Mouse (Mus musculus): ENCODE data around the gene Ank. TPM values are rescaled to one million over a fixed set of nuclear protein-coding genes. Genes with fewer than 3 reads are reported as not detected.
"Not testable (repeated sequence)": the region's sequence is repeated elsewhere in the genome, so short reads cannot be mapped to it uniquely, and the experiment has no call there.

The Ank gene
- total RNA-seq, 2 experiments from 2014 or later: 43.8 to 56.4 TPM

DNA sequence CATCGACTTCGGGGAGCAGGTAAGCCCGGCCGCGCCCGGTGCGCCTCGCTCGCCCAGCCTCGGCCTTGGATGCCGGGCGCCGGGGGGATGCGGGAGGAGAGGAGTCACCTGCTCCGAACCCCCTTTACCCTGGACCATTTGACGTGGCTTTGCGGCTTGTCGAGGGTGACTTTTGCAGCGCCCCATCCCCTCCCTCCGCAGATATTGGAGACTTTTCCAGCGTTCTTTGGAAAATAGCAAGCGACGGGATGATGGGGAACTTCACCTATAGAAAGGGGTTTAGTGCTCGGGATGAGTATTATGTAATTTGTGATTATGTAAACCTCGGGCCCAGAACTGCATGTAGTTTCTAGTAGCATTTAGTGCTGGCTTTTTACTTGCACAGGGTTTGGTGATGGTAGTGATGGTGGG lies 609 bp downstream of the Ank start:
- DNase-seq: no peak

DNA sequence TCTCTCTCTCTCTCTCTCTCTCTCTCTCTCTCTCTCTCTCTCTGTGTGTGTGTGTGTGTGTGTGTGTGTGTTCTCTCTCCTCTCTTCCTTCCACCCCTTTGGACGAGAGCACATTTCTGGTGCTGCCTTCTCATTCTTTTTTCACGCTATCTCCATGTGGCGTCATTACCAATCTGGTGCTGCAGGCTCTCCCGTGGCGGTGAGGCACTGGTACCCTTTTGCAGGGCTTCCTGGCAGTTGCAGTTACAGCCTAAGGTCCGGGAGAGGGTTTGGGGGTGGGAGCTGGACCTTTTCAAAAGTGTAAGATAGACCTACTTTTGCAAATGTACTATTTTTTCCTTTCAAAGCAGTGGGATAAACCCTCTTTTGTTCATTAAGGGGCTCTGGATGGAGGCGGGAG lies 1.2 kb downstream of the Ank start:
- DNase-seq: no peak

DNA sequence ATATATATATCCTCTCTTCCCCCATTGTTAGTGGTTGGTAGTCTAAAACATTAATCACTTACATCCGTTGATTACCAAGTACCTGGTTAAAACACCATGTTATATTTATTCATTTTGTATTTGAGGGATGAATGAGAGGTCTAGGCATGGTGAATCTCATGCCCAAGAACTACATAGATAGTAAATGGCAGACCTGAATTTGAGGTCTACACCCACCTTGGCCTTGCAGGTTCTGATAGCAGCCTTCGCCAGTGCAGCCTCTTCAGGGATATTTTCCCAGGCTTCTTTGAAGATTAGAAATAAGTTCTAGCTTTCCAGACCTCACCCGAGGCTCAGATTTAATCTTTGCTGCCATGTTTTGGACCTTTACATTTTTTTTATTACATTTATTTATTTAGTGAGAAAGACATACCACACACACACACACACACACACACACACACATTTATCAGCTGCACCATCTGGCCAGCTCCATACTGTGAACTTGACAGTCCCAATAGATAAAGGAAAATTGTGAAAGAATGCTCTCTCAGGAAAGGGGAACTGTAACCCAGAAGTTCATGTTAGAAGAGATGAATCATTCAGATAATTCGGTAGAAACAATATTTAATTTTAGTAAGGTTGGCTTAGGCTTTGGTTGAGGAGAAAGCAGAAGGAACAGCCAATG lies 2.5 kb downstream of the Ank start:
- DNase-seq: no peak

DNA sequence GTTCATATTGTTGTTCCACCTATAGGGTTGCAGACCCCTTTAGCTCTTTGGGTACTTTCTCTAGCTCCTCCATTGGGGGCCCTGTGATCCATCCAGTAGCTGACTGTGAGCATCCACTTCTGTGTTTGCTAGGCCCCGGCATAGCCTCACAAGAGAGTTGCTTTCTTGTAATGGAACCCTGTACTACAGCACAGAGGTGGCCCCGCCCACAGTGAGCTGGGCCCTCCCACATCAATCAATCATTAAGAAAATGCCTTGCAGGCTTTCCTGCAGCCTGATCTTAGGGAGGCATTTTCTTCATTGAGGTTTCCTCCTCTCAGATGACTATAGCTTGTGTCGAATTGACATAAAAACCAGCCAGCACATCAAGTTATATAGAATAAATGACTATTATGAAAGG lies 3.9 kb downstream of the Ank start:
- DNase-seq: not testable (repeated sequence)

DNA sequence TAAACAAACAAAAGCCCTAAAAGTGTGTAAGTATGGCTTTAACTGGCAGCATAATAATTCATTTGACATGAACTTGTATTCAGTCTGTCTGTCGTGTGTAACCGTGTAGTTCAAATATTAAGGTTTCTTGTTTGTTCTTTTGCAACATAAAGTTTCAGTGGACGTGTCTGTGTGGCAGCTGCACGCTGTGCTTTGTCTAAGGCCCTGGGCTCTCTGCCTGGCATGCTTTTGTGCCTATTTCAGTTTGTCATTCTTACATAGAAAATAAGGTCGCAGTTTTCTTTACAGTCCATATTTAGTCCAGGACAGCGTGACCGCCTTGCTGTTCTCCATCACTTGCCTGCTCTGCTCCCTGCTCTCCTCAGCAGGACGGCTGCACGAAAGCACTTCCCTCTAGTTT lies 5.8 kb downstream of the Ank start:
- DNase-seq: no peak

DNA sequence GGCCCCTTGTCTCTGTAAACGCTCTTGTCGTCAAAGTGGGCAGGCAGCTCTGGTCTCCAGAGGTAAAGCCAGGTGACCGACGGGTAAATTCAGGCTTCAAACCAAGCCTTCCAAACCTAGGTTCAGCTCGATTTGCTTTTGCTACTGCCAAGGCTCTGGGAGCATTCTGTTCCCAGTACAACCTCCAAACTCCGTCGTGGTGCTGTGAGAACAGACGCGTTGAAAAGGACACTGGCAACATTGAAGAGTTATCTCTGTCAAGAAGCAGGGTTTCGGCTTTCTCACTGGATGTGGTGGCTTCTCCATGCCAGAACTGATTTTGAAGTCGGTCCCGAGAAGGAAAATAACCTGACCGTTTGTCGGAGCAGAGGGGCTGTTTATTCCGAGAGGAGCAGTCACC lies 9.5 kb downstream of the Ank start:
- no peak for DNase-seq

DNA sequence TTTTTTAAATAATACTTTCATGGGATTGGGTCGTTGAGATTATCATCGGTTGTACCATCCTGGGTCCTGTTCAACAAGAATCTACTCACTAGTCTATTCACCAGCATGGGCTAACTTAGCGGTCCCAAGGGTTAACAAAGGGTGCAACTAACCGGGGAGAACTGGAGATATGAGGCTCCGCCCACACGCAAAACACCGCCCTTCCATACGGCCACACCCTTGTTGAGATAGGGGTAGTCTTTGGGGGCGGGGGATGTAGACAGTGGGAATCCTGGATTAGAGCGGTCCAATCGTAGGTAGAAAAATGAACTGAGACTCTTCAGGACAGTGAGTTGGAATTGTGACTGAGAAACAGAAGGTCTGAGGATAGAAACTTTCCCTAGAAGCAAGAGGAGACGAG lies 10.2 kb downstream of the Ank start:
- DNase-seq: no peak

DNA sequence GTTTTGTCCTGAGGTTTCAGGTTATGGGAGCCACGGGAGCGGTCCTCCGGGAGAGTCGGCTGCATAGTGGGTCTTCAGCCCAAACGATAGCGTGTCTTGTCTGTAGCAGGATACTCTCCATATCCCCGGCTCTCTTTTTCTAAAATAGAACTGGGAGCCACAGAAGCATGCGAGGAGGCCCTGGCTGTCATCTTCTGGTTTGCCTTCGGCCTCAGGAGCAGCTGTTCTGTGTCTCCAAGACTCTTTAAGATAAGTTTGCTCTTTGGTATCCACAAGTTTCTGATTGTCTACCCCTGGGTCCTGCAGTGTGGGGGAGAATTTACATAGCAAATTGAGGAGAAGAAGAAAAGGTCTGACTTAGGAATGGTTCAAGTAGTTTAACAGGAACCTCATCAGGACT lies 10.7 kb downstream of the Ank start:
- DNase-seq: no peak

DNA sequence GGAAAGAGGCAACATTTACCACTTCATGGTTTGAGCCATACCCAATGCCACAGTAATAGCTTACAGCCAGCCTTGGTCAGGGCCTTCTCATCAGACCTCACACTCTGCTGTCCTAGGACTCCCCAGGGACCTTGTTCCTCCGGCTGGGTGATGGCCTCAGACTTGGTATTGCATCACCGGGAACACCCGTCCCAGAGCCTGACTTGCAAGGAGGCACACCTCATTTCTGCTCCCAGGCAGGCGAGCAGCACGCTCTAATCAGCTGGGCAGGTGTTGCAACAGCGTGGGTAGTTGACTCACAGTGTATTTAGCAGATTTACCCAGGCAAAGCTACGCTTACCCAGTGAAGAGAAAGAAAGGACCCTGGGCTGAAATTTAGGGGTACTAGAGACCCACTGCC lies 11.2 kb downstream of the Ank start:
- DNase-seq: peak; percentile 59 to 70

DNA sequence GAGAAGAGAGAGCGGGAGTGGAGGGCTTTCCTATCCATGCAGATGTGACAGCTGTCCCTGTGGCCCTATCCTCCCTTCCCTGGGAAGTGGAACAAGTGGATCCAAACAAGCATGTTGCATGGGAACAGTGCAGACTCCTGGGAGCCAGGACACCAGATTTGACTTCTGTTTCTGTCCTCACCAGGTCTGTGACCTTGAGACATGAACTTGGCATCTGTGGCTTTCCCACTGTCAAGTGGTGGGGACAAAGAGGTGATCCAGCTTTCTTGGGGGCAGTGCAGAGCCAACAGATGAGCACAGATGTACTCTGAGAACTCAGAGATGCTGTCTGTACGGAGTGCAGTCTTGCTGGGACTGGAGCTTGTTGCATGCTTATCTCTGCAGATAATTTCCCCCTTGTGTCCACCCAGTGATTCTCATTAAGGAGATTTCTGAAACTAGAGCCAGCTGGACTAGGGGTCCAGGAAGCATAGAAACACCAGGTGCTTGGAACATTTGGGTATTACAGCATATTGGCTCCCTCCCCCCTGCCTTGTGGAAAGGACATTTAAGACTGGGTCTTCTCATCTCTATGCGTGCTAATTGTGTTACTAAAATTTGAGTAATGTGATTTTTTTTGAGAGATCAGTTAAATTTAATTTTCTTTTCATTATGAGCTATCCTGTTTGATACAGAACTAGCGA lies 14.0 kb downstream of the Ank start:
- no peak for DNase-seq

DNA sequence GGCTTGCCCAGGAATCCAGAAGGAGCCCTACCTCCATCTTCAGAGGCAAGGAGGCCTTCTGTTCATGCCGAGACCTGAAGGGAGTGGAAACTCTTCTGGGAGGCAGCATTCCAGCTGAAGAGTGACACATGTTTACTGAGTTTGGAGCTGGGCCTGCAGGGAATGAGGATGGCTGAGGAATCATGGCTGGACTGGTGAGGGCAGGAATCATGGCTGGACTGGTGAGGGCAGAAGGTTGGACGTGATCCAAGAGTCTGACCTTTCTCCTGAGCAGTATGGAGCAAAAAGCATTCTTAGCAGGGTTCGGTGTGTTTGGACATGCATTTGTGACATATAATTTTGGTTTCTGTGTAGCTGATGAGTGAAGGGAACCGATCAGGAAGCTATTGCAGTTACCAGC lies 15.5 kb downstream of the Ank start:
- no peak for DNase-seq

DNA sequence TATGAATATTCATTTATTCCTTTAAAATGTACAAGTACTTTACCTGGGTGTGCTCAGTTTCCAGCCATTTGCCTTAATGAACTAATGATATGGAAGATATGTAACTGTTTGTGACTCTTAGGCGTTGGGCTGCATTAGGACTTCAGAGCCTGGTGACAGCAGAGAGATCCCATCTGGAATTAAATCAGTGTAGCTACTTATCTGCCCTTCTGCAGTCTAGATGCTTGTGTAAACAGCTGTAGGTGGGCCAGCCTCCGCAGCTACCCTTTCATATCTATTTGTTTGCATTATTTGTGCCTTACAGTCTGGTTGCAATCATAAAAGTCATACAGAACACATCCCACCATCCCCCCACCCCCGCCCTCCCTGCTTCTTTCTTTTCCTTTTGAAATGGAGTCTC lies 16.7 kb downstream of the Ank start:
- DNase-seq: no peak

DNA sequence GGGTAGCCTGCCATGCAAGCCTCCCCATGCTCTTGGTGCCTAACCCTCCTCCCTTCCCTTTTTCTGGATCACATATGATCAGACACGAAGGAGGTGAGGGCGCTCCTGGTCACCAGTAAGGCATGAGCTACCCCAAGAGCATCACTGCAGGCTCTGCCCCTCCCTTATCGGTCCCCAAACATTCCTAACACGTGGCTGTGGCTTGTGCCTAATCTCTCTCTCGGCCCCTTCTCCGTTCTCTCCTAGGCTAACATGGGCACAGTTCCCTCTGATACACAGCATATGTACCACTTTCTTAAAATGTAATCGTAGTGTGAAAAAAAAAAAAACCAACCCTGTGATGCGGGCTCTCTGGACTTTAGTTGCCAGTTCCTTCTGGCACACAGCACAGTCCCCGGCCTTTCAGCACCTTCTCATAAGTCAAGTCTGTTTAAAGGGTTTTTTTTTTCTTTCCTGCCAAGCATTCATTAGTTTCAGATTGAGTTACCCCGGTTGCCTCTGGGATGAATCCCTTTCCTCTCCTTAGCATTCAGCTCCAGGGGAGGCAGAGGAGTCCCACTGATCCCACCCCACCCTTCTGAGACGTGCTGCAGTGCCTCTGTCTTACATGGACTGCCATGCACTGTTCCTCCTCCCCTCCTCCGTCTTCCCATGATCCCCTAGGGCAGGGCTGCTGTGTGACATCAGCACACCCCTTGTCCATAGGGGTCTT lies 19.2 kb downstream of the Ank start:
- DNase-seq: no peak

DNA sequence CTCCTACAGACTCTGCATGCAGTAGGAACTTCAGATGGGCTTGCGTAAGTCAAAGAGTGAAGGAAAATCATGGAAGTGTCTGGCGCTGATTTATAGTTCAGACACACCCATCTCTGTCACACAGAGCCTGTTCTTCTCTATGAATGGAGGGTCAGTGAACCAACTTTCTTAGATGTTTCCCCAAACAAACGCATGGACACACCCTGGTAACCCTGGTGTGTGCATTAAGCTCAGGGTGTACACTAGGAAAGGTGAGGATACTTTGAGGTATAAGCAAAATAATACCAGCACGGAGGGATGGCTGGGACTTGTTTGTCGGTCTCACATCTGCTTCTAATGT lies 19.8 kb downstream of the Ank start:
- DNase-seq: no peak

DNA sequence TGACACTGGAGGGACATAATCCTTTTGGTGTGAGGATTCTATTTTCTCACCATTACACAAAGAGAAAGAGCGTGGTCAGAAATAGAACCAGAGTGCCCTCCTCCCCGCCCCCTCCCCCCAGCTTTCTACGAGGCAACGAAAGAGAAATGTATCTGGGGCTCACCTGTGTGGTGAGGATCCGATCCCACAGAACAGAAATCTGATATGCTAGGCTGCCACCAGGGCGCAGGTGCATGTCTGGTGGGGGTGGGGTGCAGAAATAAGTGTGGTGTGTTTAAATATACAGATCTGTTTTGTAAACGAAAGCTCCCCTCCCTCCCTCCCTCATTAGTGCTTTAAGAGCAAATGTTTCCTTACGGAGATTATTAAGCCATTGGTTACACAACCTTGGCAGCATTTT lies 20.6 kb downstream of the Ank start:
- no peak for DNase-seq

DNA sequence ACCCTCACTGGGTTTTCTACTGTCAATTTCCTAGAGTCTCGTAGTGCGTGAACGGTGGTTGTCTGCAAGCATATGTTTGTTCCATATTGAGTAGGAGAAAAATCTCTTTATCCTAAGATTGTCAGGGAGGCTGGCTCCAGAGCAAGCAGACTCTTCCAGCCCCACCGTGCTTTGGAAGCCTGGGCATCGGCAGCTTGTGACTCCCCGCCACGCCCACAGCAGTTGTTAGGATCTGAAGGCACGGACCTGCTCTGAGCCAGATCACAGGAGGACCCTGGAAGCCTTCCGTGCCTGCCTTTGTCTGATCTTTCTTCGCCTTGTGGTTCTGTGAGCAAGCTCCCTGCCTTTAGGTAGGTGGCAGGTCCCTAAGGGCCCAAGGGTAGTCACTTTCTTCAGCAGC lies 21.6 kb downstream of the Ank start:
- no peak for DNase-seq

DNA sequence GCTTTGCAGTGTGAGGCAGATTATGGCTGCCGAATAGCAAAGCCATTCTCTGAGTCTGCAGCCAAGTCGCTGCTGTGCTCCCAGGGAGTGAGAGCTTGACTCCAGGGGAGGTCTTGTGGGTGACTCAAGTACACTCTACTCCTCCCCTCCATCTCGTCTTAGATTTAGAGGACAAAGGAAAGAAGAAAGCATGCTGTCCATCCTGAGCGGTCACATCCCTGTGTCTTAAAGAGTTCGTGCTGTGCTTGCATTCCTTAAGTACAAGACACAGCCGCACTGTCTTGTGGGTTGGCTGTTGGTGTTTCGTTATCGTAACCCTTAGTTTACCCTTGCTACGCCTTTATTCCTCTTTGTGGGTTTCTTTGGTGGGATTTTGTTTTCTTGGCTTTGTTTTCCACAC lies 24.2 kb downstream of the Ank start:
- no peak for DNase-seq

DNA sequence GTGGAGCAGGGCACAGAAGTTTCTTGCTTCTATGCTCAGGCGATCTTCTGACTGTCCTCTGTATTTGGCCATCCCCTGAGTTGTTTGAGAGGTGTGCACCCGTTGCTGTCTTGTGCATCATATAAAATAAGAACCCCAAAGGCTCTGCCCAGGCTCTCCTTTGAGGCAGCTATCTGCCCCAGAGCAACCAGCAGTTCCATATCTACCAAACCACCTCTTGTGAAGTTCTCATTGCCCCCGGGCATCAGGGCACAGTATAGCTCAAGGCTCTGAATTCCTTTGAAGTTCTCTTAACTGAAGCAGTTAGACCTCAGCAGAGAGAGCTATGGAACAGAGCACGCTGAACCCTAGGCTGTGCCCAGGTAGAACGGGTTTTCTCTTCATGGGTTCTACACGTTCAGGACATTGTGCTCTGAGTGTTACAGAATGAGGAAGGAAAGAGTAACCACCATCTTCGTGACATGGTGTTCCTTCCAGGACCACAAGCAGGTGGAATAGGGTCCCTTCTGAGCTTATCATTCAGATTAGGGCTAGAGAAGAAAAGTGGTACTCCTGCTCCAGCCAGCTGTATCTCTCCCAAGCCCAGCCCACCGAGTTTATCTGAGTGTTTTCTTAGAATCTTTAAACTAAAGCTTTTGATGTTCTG lies 25.1 kb downstream of the Ank start:
- DNase-seq: no peak

DNA sequence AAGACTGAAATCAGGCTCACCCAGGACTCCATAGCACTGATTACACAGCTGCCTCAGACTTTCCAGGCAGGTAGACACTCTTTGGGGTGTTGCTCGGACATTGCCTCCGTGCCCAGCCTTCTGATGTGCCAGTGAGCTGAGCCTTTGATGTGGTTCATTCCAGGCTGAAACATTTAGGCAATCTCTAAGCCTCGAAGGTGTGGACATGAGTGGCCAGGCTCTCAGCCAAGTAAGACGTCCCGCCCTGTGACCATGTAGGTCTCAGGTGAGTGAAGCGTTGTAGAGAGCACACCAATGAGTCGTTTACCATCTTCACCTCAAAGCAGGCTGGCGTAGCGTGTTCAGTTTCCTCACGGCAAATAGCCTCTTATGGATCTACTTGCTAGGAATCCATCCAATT lies 25.7 kb downstream of the Ank start:
- DNase-seq: no peak

DNA sequence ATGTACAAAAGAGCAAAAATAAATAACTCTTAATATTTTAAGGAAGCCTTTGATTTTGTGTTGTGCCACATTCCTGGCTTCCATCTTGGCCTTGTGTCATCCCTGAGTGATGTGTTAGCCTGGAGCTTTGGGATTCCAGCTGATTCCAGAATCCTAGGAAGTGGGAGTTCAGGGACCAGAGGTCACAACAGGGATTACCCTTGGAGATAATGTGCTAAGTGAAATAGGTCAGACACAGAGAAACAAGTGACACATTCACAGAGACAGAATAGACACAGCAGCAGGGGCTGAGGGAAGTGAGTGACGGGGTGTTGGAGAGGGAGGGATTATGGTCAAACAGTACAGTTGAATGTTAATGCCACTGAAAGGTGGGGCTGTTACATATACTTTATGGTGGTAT lies 26.3 kb downstream of the Ank start:
- no peak for DNase-seq

DNA sequence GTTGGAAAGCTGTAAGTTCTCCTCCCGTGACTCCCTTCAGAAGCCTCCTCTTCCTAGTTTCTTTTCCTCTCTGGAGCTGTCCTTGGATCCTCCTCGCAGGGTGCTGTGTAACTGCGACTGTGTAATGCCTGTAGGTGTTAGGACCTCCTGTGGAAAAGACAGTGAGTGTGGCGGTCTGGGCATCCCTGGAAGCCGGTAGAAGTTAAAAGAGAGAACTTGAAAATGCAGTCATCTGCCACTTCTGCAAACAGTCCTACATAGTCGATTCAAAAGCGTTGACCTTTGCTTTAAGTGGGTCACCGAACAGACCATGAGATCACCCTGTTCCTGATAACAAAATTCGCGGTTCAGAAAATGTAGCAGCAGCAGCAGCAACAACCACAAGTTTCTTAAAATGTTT lies 27.0 kb downstream of the Ank start:
- no peak for DNase-seq

DNA sequence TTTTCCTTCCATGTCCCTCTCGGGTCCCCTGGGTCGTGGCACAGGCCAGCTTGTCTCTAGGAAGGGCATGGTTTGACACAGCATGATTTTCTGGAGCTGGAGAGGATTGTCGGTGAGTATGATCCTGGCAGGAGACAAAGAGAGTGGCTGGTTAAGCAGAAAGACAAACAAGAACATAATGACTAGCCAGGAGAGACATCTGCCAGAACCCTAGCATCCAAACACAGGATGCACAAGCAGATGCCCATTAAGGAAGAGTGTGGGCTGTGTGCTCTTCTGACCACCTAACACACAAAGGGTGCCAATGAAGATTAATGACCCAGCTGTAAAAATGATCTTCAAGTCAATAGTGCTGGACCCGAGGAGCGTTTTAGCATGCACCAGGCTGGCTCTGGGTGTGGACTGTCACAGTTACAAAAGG lies 29.5 kb downstream of the Ank start:
- DNase-seq: no peak

DNA sequence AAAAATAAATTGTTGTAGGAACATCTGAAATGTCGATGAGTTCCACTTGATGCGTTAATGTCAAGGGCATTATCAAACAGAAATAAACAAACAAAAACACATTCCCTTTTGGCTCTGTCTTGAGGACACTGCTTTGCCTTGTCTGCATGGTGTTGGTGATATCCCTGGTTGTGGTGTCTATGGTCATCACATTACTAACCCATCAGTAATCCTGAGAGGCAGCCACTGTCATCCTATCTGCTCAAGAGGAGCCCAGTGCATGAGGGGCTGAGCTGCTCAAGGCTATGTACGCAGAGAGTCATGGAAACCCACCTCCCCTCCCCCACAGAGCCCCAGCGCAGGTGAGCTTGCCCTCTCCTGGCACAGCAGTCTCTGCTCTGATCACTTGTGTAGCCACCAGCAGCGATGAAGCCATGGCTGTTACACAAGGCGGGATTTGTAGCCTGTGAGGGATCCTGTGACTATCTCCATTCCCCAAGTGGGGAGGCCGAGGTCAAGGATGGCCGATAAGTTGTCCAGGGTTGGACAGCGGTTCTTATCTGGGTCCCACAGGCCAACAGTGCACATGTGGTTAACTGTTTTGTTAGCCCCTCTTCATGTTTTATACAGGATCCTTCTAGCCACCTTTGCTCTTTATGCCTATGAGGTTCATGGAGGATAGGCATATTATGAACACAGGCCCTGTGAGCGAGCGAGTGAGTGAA lies 30.3 kb downstream of the Ank start:
- DNase-seq: no peak
